Mouse (Mus musculus): Measurements from ENCODE around the gene Abr.

Abr gene

DNA sequence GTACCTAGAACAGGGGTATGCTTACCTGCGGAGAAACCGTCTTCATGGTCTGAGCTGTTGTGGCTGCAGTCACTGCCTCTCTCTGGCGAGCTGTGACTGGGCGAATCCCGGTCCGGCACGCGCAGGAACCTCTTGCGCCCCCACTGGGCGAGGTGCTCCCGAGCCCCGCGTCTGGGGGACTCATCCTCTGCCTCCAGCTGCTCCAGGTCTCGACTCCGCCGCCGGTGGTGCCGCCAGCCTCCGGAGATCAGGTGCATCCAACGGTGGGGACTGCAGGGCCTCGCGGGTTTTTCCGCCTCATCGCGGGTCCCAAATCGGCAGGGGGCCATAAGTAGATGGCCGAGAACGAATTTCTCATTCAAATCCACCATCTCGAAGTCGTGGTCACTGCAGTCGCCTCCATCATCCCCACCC lies at the start of gene Abr:
TSS of gene Abr (minus strand) at position 163 of the 414 bp plus-strand sequence.
- DNase-seq (ENCODE audit: low read depth, low spot score), result no peak

DNA sequence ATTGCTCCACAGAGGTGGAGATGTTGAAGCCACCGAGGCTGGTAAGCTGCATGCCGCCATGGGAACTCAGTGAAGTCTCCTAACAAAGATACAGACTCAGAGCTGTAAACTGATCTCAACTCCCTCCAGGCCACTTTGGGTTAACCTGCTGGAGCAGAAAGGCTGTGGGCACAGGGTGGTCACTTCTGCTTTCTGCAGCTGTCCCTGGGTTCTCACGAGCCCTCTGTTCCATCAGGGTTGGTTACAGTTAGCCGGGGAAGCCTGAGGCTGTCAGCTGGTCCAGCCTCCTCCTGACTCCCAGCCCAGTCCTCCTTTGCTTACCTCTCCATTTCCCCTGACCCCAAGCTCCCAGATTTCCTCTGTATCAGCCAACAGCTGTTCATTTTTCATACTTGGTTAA lies 45.7 kb upstream of the Abr start:
- DNase-seq (ENCODE audit: low read depth, low spot score), result no peak

DNA sequence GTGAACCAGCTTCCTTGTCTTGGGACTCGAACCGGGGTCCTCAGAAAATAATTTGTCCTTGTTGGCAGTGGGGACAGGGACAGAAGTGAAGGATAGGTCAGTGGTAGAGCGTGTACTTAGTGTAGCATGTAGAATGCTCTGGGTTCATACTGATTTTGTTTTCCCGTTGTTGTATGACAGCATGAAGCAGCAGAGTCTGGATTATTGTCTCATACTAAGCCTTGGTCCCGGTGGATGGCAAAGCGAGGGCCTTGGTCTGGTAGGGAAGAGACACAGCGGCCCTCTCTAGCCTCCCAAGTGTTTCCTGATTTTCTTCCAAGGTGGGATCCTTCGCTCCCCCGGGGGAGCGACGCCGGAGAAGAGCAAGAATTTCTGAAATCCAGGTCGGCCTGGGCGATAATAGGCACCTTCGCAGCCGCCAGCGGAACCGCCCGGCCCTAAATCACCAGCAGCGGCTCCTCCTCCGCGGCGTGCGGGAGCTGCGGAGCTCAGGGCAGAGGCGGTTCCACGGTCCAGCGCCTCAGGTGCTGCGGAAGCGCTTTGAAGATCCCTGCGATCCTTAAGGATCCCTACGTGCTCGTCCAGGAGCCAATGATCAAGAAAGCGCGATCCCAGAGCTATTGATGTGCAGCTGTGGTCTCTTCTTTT lies 44.0 kb upstream of the Abr start:
- no peak for DNase-seq (ENCODE audit: low read depth, low spot score)

DNA sequence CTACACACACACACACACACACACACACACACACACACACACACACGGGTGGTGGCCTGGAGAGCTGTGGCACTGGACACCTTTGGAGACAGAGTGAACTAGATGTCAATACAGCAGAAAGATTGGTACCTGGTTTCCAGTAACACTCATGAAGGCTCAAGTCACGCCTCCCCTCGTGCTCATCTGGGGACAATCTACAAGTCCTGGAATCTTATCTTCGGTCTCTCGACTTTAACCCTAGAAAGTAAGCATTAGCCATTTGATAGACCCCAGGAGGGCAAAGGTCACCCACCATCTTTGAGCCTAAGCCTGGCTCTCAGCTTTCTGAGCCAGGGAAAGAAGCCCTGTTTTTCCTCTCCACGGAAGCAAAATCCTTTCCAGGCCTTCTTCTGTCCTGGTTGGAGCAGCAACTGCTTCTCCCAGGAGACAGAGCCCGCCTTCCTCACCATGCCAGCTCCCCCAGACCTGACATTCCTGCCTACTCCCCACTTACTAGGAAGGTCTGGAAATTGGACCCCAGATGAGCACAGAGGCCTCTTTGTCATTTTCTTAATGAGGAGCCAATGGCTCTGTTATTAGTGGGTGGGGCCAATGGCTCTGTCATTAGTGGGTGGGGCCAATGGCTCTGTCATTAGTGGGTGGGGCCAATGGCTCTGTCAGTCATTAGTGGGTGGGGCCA lies 39.8 kb upstream of the Abr start:
- DNase-seq (ENCODE audit: low read depth, low spot score), result no peak

DNA sequence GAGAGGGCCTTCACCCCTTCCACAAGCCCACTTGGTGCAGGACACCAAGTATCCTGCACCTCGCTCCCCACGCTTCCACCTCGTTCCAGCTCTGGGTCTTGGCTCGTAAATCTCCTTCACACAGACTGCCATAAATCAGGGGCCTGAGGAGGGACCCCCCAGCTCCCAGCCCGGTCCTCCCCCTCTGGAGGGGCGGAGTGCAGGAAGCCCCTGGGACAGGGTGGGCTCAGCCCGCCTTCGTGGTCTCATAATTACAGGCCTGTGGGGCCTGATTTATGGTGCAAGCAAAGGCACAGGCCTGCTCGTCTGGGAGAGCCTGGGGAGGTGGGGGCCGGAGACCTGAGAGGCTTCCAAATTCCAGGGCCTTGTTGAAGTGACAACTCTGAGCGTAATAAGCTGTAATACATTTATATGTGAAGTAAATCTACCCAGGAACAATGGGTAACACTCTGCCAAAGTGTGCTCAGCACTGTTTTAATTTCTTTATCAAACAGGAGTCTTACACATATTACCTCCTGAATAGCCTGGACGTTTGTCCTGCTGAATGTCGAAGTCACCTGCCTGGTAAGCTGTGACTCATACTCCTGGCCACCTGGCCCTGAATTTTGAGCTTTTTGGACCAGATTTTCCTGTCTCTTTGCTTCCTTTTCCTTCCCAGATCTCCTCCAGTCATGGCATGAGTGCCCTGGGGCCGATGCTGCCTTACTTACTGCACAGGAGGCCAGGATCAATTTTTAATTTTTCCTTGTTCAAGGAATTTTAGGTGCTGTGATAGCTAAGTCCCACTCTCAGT lies 37.2 kb upstream of the Abr start:
- no peak for DNase-seq (ENCODE audit: low read depth, low spot score)

DNA sequence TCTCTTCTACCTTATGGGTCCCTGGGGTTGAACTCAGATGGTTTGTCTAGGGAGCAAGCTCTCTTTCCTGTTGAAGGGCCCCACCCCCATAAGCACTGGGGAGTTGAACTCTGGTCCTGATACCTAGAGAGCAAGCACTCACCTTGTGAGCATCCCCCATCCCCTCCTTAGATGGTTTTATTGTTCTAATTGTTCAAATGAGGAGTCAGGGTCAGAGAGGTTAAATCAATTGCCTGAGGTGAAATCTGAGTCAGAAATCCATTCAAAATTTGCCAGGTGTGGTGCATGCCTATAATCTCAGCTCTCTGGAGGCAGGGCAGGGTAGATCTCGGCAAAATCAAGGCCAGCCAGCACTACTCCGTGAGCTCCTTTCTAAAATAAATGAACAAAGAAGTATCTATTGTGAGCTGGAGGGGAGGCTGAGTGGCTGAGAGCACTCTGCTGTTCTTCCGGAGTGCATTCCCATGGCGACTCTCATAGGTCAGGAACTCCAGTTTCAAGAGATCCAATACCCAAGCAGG lies 35.4 kb upstream of the Abr start:
- DNase-seq (ENCODE audit: low read depth, low spot score), result no peak

DNA sequence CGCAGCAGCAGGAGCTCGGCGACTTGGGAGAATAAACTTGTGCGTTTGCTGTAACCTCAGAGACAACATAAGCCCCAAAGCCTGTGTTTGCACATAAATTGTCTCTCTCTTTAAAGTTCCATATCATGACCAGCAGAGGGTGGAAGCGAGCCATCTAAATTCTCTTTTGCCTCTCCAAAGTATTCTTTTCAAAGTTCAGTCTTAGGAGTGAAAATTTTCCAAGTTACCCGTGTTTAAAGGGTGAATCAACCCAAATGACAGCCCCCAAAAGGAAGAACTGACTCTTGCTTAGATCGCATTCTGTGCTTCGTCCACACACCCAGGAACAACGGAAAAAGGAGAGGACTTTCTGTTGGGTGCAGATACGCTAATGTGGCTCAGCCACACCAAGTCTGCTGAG lies 33.0 kb upstream of the Abr start:
- no peak for DNase-seq (ENCODE audit: low read depth, low spot score)

DNA sequence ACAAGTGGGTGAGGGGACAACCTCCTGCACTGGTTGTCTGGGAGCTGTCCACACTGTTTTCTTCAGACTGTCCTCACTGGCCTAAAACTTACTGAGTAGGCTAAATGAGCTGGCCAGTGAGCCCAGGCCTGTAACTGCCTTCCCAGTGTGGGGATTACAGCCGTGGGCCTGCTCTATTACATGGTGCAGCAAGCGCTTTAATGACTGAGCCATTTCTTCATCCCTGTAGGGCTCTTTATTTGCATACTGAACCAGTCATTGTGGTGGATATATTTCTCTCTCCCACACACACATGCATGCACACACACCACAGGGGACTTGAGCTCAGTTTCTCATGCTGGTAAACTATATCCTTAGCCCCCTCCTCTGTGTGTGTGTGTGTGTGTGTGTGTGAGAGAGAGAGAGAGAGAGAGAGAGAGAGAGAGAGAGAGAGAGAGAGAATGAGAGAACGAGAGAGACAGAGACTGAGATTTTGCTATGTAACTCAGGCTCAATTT lies 30.8 kb upstream of the Abr start:
- DNase-seq (ENCODE audit: low read depth, low spot score), result no peak

DNA sequence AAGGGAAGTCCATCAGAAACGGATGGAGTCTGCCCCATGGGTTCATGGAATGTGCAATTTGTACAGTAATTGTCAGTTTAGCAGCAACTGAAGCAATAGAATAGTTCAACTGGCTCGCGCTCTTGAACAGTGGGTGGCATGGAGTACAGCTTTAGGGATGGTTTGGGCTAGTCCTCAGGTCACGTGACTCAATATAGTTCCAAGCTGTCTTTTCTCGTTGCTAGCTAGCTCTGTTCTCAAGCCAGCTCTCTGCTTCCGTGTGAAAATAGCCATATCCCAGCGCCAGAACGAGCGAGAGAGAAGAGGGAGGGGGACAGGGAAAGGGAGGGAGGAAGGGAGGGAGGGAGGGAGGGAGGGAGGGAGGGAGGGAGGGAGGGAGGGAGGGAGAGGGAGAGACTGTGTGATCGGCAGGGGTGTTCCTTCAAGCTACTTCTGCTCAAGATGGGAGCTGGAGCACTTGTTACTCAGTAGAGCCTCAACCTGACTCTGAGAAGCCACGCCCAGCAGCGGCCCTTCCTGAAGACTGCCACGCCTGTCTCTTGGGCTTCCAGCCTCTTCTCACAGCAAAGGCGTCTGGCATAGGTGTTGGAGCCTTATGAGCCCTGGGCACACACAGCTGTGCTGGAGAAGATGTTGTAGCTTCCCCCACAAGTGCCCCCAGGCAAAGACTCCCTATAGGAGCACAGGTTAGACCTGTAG lies 28.9 kb upstream of the Abr start:
- DNase-seq (ENCODE audit: low read depth, low spot score), result no peak

DNA sequence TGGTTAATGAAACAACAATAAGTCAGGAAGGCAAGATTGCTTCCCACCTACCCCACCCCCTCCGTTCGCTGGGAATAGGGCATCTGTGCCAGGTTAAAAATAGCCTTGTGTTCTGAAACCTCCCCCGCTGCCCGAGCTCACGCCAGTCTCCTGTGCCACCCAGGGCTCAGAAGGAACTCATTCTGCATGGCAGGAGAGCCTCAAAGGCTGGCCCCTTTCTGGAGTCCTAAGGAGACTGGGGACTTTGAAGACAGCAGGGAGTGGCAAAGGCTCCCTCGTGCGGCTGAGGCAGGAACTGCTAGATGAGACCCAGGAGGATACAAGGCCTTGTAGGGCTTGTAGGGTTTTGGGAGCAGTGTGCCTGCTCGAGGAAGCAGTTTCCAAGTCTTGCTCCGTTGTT lies 25.4 kb upstream of the Abr start:
- DNase-seq (ENCODE audit: low read depth, low spot score), result no peak

DNA sequence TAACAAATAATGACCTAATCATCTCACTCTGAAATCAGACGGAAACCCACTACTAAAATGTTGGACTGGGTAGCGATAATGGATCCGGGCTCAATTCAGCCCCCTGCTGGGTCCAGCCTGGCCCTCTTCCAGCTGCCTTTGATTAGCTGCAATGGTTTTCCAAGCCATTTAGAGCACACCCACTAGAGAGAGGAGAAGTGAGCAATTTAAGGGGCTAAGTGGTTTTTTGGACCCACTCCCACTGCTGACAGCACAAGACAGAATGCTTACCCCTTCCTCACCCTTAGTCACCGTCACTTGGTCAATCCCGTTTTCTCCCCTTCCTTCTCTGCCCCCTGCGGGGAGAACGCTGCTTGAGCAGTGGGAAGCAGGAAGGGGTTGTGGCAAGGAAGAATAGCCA lies 24.9 kb upstream of the Abr start:
- no peak for DNase-seq (ENCODE audit: low read depth, low spot score)

DNA sequence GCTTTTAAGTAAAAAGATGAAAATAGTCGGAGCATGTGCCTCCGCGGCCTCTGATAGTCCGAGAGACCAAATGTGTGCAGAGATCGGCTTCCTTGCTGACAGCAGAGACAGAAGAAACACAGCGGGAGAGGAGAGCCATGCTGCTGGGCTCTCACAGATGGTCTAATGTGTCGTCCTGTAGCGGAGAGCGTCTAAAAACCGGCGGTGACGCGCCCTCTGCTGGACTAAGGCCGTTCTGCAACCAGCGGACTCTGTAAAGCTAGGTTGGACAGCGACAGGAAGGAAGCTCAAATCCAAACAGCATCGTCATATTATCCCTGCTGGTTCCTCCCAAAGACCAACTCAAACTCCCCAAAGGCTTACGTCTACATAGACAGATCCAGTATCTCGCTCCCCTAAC lies 23.8 kb upstream of the Abr start:
- DNase-seq (ENCODE audit: low read depth, low spot score), result peak; percentile 59

DNA sequence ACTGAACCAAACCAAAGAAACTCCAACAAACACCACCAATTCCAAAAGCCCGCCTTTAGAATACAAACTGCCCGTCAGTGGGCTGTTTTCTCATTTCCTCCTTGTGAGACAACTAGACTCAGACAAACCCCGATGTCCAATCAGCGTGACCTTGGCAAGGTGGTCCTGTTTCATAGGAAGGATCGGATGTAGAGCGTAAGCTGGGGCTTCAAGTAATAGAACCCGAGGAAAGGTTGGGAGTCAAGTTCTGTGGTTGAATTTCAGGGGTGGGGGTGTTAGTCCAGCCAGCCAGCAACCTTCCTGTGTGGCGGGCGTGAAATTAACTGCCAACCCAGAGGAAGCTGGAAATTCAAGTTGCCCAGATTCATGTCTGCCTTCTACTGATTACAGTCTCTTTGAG lies 22.9 kb upstream of the Abr start:
- DNase-seq (ENCODE audit: low read depth, low spot score), result no peak

DNA sequence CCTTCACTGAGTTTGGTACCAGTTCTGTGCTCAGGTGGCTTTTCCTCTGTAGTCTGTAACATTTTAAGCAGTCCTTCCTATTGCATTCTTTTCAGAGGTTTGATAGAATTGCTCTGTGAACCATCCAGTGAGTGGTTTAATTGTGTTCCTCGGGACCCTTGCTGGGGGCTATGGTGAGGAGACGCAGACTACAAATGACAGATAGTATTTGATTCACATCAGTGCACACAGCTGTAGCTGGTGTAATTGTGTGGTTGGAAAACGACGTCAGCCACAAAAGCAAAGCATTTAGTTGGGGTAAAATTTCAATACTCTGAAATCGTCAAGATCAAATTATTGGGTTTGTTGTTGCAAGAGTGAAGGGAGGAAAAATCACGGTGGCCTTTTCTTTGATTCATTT lies 22.1 kb upstream of the Abr start:
- no peak for DNase-seq (ENCODE audit: low read depth, low spot score)

DNA sequence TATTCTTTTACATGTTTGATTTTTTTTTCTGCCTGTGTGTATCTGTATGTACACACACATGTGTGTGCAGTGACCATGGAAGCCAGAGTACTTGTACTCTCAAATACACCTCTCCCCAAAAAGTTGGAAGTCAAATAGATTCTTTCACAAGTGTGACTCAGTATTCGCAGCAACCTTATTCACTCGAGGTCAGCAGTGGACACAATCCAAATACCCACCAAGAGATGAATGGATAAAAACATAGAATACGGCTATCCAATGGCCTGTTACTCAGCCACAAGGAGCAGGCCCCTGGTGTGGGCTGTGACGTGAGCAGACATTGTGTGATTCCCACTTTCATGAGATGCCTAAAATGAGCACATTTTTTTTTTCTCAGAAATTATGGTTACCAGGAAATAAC lies 18.1 kb upstream of the Abr start:
- DNase-seq (ENCODE audit: low read depth, low spot score), result no peak

DNA sequence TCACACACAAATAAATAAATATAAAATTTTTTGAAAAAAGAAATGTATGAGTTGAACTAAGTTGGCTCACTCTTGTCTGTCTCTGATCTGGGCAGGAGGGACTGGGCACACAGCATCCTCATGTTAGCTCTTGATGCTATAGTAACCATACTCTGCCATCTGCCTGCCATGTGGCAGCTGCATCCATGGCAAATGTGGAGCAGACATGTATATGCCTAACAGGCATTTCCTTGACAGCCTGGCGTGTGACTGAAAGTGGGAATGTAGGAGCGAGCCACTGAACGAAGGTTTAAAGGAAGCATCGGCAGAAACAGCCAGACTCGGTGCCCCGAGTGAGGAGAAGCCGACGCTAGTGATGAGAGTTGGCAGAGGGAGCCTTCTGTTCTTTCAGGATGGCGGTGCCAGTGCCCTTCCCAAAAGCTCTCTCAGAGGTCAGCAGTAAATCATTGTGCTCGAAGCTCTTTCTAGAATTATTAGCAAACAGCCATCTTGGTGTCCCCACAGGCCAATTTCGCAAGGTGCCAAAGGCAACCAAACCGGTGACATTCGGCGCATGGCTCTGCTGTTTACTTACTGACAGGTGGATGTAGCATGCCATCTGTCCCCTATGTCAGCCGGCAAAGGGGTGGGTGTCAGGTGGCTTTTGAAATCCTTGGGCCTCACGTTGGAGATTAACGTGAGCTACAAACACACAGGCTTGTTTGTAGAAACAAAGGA lies 17.3 kb upstream of the Abr start:
- no peak for DNase-seq (ENCODE audit: low read depth, low spot score)

DNA sequence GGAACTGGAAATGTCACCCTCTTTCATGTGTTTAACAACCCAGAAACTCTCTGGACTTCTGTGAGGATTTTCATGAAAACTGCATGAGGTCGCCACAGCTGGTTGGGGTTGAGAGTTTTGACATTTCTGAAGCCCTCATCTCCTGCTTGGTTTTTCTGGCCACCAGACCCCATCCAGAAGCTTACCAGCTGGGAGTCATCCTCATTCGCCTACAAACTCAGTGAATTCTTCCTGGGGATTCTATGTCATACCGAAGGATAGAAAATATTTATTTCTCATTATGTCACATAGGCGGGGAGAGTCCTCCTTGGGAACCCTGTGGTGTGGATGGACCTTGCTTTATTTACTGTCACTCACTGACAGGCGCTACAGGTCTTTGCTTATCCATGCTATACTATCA lies 8.4 kb upstream of the Abr start:
- DNase-seq (ENCODE audit: low read depth, low spot score), result no peak

DNA sequence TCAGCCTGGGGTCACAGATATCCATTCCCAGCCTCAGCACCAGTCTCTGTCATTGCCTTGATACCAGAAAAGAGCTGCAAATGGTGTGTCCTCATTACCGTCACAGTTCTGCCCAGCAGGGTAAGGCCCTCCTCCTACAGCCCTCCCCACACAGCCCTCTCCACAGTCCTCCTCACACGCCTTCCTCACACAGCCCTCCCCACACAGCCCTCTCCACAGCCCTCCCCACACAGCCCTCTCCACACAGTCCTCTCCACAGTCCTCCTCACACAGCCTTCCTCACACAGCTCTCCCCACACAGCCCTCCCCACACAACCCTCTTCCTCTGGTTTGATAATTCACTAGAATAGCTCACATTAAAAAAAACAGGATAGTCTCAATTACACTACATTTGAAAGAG lies 7.9 kb upstream of the Abr start:
- DNase-seq (ENCODE audit: low read depth, low spot score), result no peak

DNA sequence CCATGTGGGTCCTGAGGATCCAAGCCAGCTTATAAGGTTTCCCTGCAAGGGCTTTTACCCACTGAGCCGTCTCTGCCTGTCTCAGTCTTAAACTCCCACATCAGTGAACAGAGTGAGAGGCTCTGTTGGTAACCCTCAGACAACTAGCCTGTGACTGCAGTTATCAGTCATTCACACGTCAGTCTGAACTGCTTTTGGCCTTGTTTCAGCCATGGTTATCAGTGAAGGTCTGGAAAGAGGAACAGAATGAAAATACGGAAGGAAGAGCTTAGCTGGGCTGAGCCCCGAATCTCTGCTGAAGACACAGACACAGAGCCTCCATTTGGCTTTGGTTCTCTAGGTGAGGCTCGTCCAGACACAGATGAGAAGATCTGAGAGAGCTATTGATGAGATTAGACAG lies 6.5 kb upstream of the Abr start:
- DNase-seq (ENCODE audit: low read depth, low spot score), result no peak

DNA sequence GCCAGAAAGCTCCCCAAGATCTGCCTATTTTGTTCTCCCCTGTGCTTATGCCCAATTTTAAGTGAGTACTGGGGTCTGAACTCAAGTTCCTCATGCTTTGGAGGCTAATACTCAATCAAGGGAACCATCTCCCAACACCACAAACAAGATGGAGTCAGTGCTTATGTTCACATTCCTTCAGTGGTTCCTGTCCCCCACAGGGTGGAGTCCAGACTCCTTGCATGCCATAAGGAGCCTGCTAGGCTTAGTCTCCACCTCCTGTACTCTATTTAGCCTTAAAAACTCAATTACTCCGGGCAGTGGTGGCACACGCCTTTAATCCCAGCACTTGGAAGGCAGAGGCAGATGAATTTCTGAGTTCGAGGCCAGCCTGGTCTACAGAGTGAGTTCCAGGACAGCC lies 2.8 kb upstream of the Abr start:
- no peak for DNase-seq (ENCODE audit: low read depth, low spot score)

DNA sequence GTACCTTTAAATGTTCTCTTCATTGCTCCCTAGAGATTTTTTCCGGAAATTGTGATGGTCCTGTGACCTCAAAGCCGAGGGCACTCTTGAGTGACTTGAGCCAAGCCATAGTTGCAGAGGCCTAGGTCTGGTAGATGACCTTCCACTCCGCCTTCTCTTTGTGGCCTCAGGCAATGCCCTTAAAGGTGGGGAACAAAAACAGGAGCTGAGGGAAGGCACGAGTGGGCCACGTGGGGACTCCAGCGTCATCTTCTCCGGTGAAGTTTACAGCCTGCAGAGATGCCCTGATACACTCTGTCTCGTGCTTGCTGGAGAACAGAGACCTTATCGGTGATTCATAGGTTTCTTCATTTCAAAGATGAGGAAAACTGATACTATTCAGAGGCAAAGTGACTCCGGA lies 2.0 kb upstream of the Abr start:
- no peak for DNase-seq (ENCODE audit: low read depth, low spot score)

All from retina, adult 2 months (tissue).